Mouse (Mus musculus) brain, embryonic 14.5 days (tissue): ENCODE measurements at regions not wholly inside any gene's neighbourhood (a gene's known extent, or its start where the extent isn't known, plus 50 kb on each side); places are given as distances from the start of the nearest gene placed in this dataset.

Source experiments
- CTCF ChIP-seq: fragments of 200-500 bp; IDR thresholded peaks from 2 replicates; pipeline ENCODE4 v1.5.1; 2012; ENCODE audit warnings: inconsistent platforms, mild to moderate bottlenecking, moderate library complexity, borderline replicate concordance; ENCODE audit not compliant: insufficient read depth, insufficient read length; ENCODE audit errors: extremely low read depth
- POLR2A ChIP-seq: fragments of 200-500 bp; IDR thresholded peaks from 2 replicates; pipeline ENCODE4 v1.6.1; 2012; ENCODE audit warnings: mild to moderate bottlenecking, inconsistent platforms, borderline replicate concordance; ENCODE audit not compliant: poor library complexity, insufficient read depth, insufficient read length, severe bottlenecking; ENCODE audit errors: extremely low read depth

- no peak for TF ChIP-seq CTCF
- no peak for TF ChIP-seq POLR2A
These were observed 134.7 kb upstream of the Rai2 start for GRCm38 (mm10) chrX:161582019-161582659.
